In genomic region chr10:78366195-78366834, GRCm38 (mm10) we compare ENCODE assay signal across 11 mouse cellular contexts. TPM values are rescaled to one million over a fixed set of nuclear protein-coding genes. Genes with fewer than 3 reads are reported as not detected.
A peak's percentile ranks its signal among the peaks of the same experiment; 100 is the strongest.
DNase-seq lines count a peak whose midpoint lies in the region; ATAC-seq and TF ChIP-seq lines count a peak whose summit lies in the region.
"Had no signal": no experiment of that assay in that cellular context is flagged by ENCODE, and none has a peak within 500 bp of the region (broad histone marks: within the 10 kb centered on the region; RNA-seq: fewer than 3 reads in every experiment).

No protein-coding gene starts in this region.

- 25% methylated on average over 5 of the region's 5 CpGs for WGBS in liver, embryonic 15.5 days (ENCODE audit: insufficient replicate concordance)

- peak overlapping the region; percentile 53 for H3K9ac ChIP-seq in liver, embryonic 15.5 days
- H3K9ac ChIP-seq: lung, embryonic 15.5 days had no signal

- DNase-seq in left cerebral cortex, adult 2 months (ENCODE audit: extremely low spot score in 1 of 2, low spot score in 2 of 2), result no peak
- no peak for DNase-seq in left cerebral cortex, postnatal 4 days
- peak; percentile 81 for DNase-seq in ZHBTc4 (ENCODE audit: low read depth, low spot score)
- no peak for DNase-seq in c-Kit-positive CD71-positive TER-119-positive erythroid progenitor cells, embryonic 14.5 days (ENCODE audit: low spot score)
- DNase-seq in cerebellum, postnatal 4 days (ENCODE audit: low spot score in 2 of 2), result no peak
- DNase-seq: gastrocnemius, postnatal 36 days; kidney, adult 18-20 months had no signal

- no peaks in the 10 kb centered on the region for H3K27me3 ChIP-seq in erythroblast, embryonic 14.5 days (ENCODE audit: control insufficient read depth)
- peaks cover 11% of the 10 kb centered on the region; the same call in 1 of the 2 replicates for H3K27me3 ChIP-seq in liver, embryonic 15.5 days
- H3K27me3 ChIP-seq: lung, embryonic 15.5 days had no signal

- no peak for TF ChIP-seq CTCF in left cerebral cortex, adult 2 months (IDR thresholded peaks at IDR 0.05)

- peak overlapping the region; percentile 71 for H3K4me2 ChIP-seq in liver, embryonic 15.5 days
- H3K4me2 ChIP-seq: lung, embryonic 15.5 days had no signal

- intact Hi-C loops in left cerebral cortex, adult 2 months (cut with DNase I), result no loop called here
- intact Hi-C loops in left cerebral cortex, postnatal 4 days (cut with DNase I), result no loop called here

- H3K4me1 ChIP-seq in erythroblast, embryonic 14.5 days (ENCODE audit: control insufficient read depth), result peaks cover 68% of the 10 kb centered on the region
- peaks cover 51% of the 10 kb centered on the region for H3K4me1 ChIP-seq in liver, embryonic 15.5 days (replicated peaks)

- H3K9me3 ChIP-seq in erythroblast, embryonic 14.5 days (ENCODE audit: control insufficient read depth, low read length), result no peaks in the 10 kb centered on the region
- no peaks in the 10 kb centered on the region for H3K9me3 ChIP-seq in liver, embryonic 15.5 days (replicated peaks)
- H3K9me3 ChIP-seq: lung, embryonic 15.5 days had no signal

- peak overlapping the region; percentile 47 for H3K4me3 ChIP-seq in erythroblast, embryonic 14.5 days (replicated peaks)
- no peak overlapping the region for H3K4me3 ChIP-seq in left cerebral cortex, adult 2 months
- peak overlapping the region; percentile 26 for H3K4me3 ChIP-seq in liver, embryonic 15.5 days (replicated peaks)
- H3K4me3 ChIP-seq: lung, embryonic 15.5 days had no signal

- ATAC-seq in erythroblast, adult 5-6 weeks (replicated peaks; ENCODE audit: low FRiP score, poor library complexity, severe bottlenecking), result no peak; the same call in none of the 2 replicates
- peak; percentile 41 for ATAC-seq in liver, embryonic 15.5 days (ENCODE audit: insufficient read depth)

- no peaks in the 10 kb centered on the region; the same call in 1 of the 2 replicates for H3K36me3 ChIP-seq in erythroblast, embryonic 14.5 days (ENCODE audit: control insufficient read depth)
- no peaks in the 10 kb centered on the region for H3K36me3 ChIP-seq in liver, embryonic 15.5 days (replicated peaks)
- H3K36me3 ChIP-seq: lung, embryonic 15.5 days had no signal

- H3K27ac ChIP-seq in left cerebral cortex, adult 2 months, result peak overlapping the region; percentile 15; the same call in 1 of the 2 replicates
- H3K27ac ChIP-seq in liver, embryonic 15.5 days (replicated peaks), result peak overlapping the region; percentile 96
- H3K27ac ChIP-seq: lung, embryonic 15.5 days had no signal

RNA-seq across cellular contexts. Expression of gene Agpat3, which starts 14.0 kb away (rescaled TPM):
- 1.4 and 3.4 TPM in 2 replicates for polyA plus RNA-seq in erythroblast, embryonic 14.5 days (2012)
- total RNA-seq in erythroblast, adult 5-6 weeks (2015; ENCODE audit: low replicate concordance), result 3.3 and 5.8 TPM in 2 replicates
- 2.6 and 3.2 TPM in 2 replicates for total RNA-seq in erythroblast, adult 5-6 weeks (2017; ENCODE audit: low replicate concordance)
- 100 to 1,000 TPM; 246 to 255 TPM for total RNA-seq in left cerebral cortex, adult 2 months (2021)
- 100 to 1,000 TPM; 169 to 181 TPM for total RNA-seq in left cerebral cortex, postnatal 4 days (2021)
- polyA plus RNA-seq in liver, embryonic 15.5 days (2015; fragmentation: Nextera tagmentation; extraction: Ambion mirVana), result 33.1 and 46.0 TPM in 2 replicates

RNA-seq across cellular contexts. Expression of gene Rrp1, which starts 46.5 kb away (rescaled TPM):
- 15.4 and 18.2 TPM in 2 replicates for polyA plus RNA-seq in erythroblast, embryonic 14.5 days (2012)
- total RNA-seq in erythroblast, adult 5-6 weeks (2015; ENCODE audit: low replicate concordance), result 4.8 and 17.3 TPM in 2 replicates
- total RNA-seq in erythroblast, adult 5-6 weeks (2017; ENCODE audit: low replicate concordance), result 44.9 and 46.9 TPM in 2 replicates
- total RNA-seq in left cerebral cortex, adult 2 months (2021), result 100 to 1,000 TPM; 339 to 348 TPM
- total RNA-seq in left cerebral cortex, postnatal 4 days (2021), result 100 to 1,000 TPM; 295 to 298 TPM
- 110 and 119 TPM in 2 replicates for polyA plus RNA-seq in liver, embryonic 15.5 days (2015; fragmentation: Nextera tagmentation; extraction: Ambion mirVana)

RNA-seq across cellular contexts. Expression of gene Cstb, which starts 59.2 kb away (rescaled TPM):
- 0.46 and 1.3 TPM in 2 replicates for polyA plus RNA-seq in erythroblast, embryonic 14.5 days (2012)
- total RNA-seq in erythroblast, adult 5-6 weeks (2015; ENCODE audit: low replicate concordance), result 17.7 and 24.9 TPM in 2 replicates
- total RNA-seq in erythroblast, adult 5-6 weeks (2017; ENCODE audit: low replicate concordance), result 3.3 and 10.0 TPM in 2 replicates
- 10 to 100 TPM; 41.0 to 41.7 TPM for total RNA-seq in left cerebral cortex, adult 2 months (2021)
- 10 to 100 TPM; 40.0 to 40.8 TPM for total RNA-seq in left cerebral cortex, postnatal 4 days (2021)
- polyA plus RNA-seq in liver, embryonic 15.5 days (2015; fragmentation: Nextera tagmentation; extraction: Ambion mirVana), result 85.5 and 95.3 TPM in 2 replicates

Comparison
In these comparisons a context has a peak if more than half of its experiments do, and no peak if none do; other contexts are left out.
1. RNA of gene Agpat3, which starts 14.0 kb away (total RNA-seq): 246 to 255 TPM in left cerebral cortex, adult 2 months and 169 to 181 TPM in left cerebral cortex, postnatal 4 days; 2.6 to 5.8 TPM in erythroblast, adult 5-6 weeks; every median in the first group is over 10 times any median in the second.
2. RNA of gene Rrp1, which starts 46.5 kb away (total RNA-seq): 339 to 348 TPM in left cerebral cortex, adult 2 months and 295 to 298 TPM in left cerebral cortex, postnatal 4 days; 4.8 to 46.9 TPM in erythroblast, adult 5-6 weeks; every median in the first group is over 4 times any median in the second.